Mouse (Mus musculus): ENCODE data around the gene Cul9. TPM values are rescaled to one million over a fixed set of nuclear protein-coding genes. Genes with fewer than 3 reads are reported as not detected.
"Not testable (repeated sequence)": the region's sequence is repeated elsewhere in the genome, so short reads cannot be mapped to it uniquely, and the experiment has no call there.

The Cul9 gene
- polyA plus RNA-seq, 1 experiment from 2014 or later = 5.8 TPM

GRCm38 (mm10) chr17:46496081-46496480 lies 50.1 kb downstream of the Cul9 start:
- peak; percentile 3; the same call in 1 of the 2 replicates for ATAC-seq (replicated peaks; ENCODE audit: low FRiP score)
- H3K9ac ChIP-seq; H3K4me3 ChIP-seq (replicated peaks); H3K9me3 ChIP-seq (replicated peaks); H3K27ac ChIP-seq: not testable (repeated sequence)
- peaks cover 35% of the 10 kb centered on the region for H3K27me3 ChIP-seq
- H3K4me2 ChIP-seq = peak overlapping the region; percentile 87; the same call in 1 of the 2 replicates
- peaks cover 17% of the 10 kb centered on the region for H3K36me3 ChIP-seq
- H3K4me1 ChIP-seq = peaks cover 19% of the 10 kb centered on the region

- Histone ChIP-seq H3K27me3 (peaks cover 36% of the 10 kb centered on the region), H3K36me3 (peaks cover 15% of the 10 kb centered on the region), H3K4me1 (peaks cover 19% of the 10 kb centered on the region), H3K27ac (no peak overlapping the region), H3K9ac (no peak overlapping the region), H3K4me2 (no peak overlapping the region), H3K4me3 (replicated peaks) (no peak overlapping the region), H3K9me3 (replicated peaks) (no peaks in the 10 kb centered on the region)
- peak; percentile 24 for ATAC-seq (replicated peaks; ENCODE audit: low FRiP score)
- 65% methylated on average over 5 of the region's 5 CpGs for WGBS
Observed at GRCm38 (mm10) chr17:46495486-46495885, 50.7 kb downstream of the Cul9 start.

GRCm38 (mm10) chr17:46487431-46487830 lies 58.8 kb downstream of the Cul9 start, which contains the start of gene Ttbk1:
Gene Ttbk1 (minus strand): TSS chr17:46487675.
- WGBS = 3% methylated on average over 23 of the region's 49 CpGs
- peaks cover 22% of the 10 kb centered on the region for H3K4me1 ChIP-seq
- H3K36me3 ChIP-seq = no peaks in the 10 kb centered on the region
- peaks cover 86% of the 10 kb centered on the region for H3K27me3 ChIP-seq
- H3K4me2 ChIP-seq = peak within 1 kb of the TSS; percentile 79
- peak within 1 kb of the TSS; percentile 46 for H3K4me3 ChIP-seq (replicated peaks)
- H3K27ac ChIP-seq = no peak within 1 kb of the TSS
- 0 out of 2 replicates have a peak within 1 kb of the TSS, but pooled peaks have one; percentile 29 for H3K9ac ChIP-seq
- H3K9me3 ChIP-seq (replicated peaks) = no peaks in the 10 kb centered on the region
- ATAC-seq (replicated peaks; ENCODE audit: low FRiP score) = no peak

DNA sequence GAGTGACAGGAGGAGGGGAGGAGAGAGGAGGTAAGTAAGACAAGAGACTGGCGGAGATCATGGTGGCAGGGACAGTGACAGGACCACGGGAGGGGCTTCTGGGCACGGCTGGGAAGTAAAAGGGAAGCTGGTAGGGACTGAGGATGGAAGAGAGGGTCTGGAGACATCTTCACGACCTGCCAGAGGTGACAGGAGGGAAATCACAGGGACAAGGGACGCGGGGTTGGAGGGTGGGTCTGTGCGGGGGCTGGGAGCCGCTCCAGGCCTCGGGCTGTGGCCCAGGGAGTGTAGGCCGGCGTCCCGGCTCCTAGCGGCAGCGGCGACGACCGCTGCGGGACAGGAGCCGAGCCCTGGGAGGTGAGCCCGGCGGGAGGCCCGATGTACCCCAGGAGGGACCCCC lies 59.2 kb downstream of the Cul9 start:
- ATAC-seq (replicated peaks; ENCODE audit: low FRiP score) = no peak
- H3K9ac ChIP-seq = 0 out of 2 replicates have a peak overlapping the region, but pooled peaks have one; percentile 29
- no peaks in the 10 kb centered on the region for H3K9me3 ChIP-seq (replicated peaks)
- H3K36me3 ChIP-seq = no peaks in the 10 kb centered on the region
- H3K4me1 ChIP-seq = peaks cover 22% of the 10 kb centered on the region
- H3K27ac ChIP-seq = no peak overlapping the region
- 7% methylated on average over 13 of the region's 22 CpGs for WGBS
- H3K4me3 ChIP-seq (replicated peaks) = peak overlapping the region; percentile 46
- H3K27me3 ChIP-seq = peaks cover 88% of the 10 kb centered on the region
- peak overlapping the region; percentile 79 for H3K4me2 ChIP-seq

- no peak for ATAC-seq (replicated peaks; ENCODE audit: low FRiP score)
- H3K4me3 ChIP-seq (replicated peaks) = peak overlapping the region; percentile 41
- no peaks in the 10 kb centered on the region for H3K36me3 ChIP-seq
- peaks cover 88% of the 10 kb centered on the region for H3K27me3 ChIP-seq
- no peaks in the 10 kb centered on the region for H3K9me3 ChIP-seq (replicated peaks)
- 0 out of 2 replicates have a peak overlapping the region, but pooled peaks have one; percentile 34 for H3K9ac ChIP-seq
- H3K4me1 ChIP-seq = peaks cover 22% of the 10 kb centered on the region
- 7% methylated on average over 6 of the region's 6 CpGs for WGBS
- H3K27ac ChIP-seq = peak overlapping the region; percentile 52; the same call in 1 of the 2 replicates
- peak overlapping the region; percentile 63 for H3K4me2 ChIP-seq
Observed at GRCm38 (mm10) chr17:46484461-46484875, 61.7 kb downstream of the Cul9 start.

DNA sequence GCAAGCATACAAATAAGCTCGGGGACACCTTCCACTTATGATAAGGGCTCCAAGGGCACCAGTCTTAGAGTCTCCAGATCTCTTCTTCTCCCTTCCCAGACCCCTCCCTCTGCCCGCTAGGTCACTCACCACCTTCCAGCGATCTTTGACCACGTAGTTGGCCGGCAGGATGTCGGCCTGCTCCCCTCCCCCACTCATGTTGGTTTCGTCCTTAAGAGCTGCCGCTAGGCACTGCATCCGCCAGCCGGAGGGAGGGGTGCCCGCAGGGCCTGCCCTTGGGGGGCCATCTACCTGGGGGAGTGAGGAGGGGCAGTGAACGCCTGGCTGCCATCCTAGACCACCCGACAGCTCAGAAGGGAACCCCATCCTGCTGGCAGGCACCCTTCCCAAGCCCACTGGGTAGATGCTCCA lies 62.2 kb downstream of the Cul9 start:
- no peaks in the 10 kb centered on the region for H3K9me3 ChIP-seq (replicated peaks)
- H3K27me3 ChIP-seq = peaks cover 86% of the 10 kb centered on the region
- peak overlapping the region; percentile 63 for H3K4me2 ChIP-seq
- peak overlapping the region; percentile 41 for H3K4me3 ChIP-seq (replicated peaks)
- H3K27ac ChIP-seq = peak overlapping the region; percentile 52; the same call in 1 of the 2 replicates
- no peaks in the 10 kb centered on the region for H3K36me3 ChIP-seq
- H3K4me1 ChIP-seq = peaks cover 22% of the 10 kb centered on the region
- peak; percentile 48 for ATAC-seq (replicated peaks; ENCODE audit: low FRiP score)
- 0 out of 2 replicates have a peak overlapping the region, but pooled peaks have one; percentile 34 for H3K9ac ChIP-seq
- WGBS = 1% methylated on average over 13 of the region's 13 CpGs

DNA sequence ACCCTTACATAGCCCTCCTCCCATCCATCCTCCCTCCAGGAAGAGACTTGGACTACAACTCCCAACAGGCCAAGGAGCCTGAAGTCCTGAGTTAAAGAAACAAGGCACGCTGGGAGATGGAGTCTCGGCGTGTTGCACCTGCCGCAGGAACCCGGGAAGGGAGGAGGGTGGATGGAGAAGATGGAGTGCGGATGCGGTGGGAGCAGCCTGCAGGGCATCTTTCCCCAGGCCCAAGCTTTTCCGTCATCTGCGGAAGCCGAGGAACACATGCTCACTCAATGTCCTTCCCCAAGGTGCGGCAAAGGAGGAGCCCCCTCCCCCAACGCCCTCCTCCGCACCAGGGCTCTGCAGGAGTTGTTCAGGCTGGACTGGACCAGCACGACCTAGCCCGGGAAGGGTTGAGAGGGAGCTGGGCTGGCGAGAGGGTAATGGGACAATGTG lies 62.6 kb downstream of the Cul9 start:
- peaks cover 22% of the 10 kb centered on the region for H3K4me1 ChIP-seq
- peak overlapping the region; percentile 41 for H3K4me3 ChIP-seq (replicated peaks)
- peaks cover 85% of the 10 kb centered on the region for H3K27me3 ChIP-seq
- H3K36me3 ChIP-seq = no peaks in the 10 kb centered on the region
- WGBS = under 1% methylated on average over 16 of the region's 16 CpGs
- peak overlapping the region; percentile 63 for H3K4me2 ChIP-seq
- ATAC-seq (replicated peaks; ENCODE audit: low FRiP score) = peak; percentile 73
- H3K9me3 ChIP-seq (replicated peaks) = no peaks in the 10 kb centered on the region
- H3K27ac ChIP-seq = peak overlapping the region; percentile 52; the same call in 1 of the 2 replicates
- H3K9ac ChIP-seq = peak overlapping the region; percentile 27

GRCm38 (mm10) chr17:46477286-46477685 lies 68.9 kb downstream of the Cul9 start:
- Histone ChIP-seq H3K4me3 (replicated peaks) (no peak overlapping the region), H3K4me1 (peaks cover 6% of the 10 kb centered on the region; the same call in 1 of the 2 replicates), H3K4me2 (no peak overlapping the region), H3K27ac (no peak overlapping the region), H3K9me3 (replicated peaks) (no peaks in the 10 kb centered on the region), H3K27me3 (peaks cover 27% of the 10 kb centered on the region; the same call in 1 of the 2 replicates), H3K36me3 (no peaks in the 10 kb centered on the region), H3K9ac (no peak overlapping the region)
- ATAC-seq (replicated peaks; ENCODE audit: low FRiP score) = no peak
- WGBS = 54% methylated on average over 15 of the region's 15 CpGs

DNA sequence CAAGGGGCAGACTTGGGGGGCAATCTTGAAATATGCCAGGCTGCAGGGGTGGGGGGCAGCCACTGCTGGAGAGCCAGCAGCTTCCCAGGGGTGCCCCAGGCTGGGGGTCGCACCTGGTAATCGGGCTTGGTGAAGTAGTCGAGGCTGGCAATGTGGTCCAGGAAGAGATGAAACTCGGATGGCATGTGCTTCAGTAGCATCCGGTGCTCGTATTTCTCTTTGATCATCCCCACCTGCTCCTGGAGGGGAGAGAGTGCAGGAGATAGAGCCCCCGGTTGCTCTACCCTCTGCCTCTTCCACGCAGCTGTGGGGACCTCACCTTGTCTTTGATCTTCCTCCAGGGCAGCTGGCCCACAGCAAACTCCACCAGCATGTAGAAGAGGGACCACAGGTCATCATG lies 69.6 kb downstream of the Cul9 start:
- peaks cover 21% of the 10 kb centered on the region; the same call in 1 of the 2 replicates for H3K27me3 ChIP-seq
- no peaks in the 10 kb centered on the region for H3K9me3 ChIP-seq (replicated peaks)
- 48% methylated on average over 8 of the region's 8 CpGs for WGBS
- no peaks in the 10 kb centered on the region for H3K36me3 ChIP-seq
- no peak overlapping the region for H3K4me3 ChIP-seq (replicated peaks)
- peaks cover 6% of the 10 kb centered on the region; the same call in 1 of the 2 replicates for H3K4me1 ChIP-seq
- H3K4me2 ChIP-seq = no peak overlapping the region
- no peak overlapping the region for H3K9ac ChIP-seq
- no peak overlapping the region for H3K27ac ChIP-seq
- no peak for ATAC-seq (replicated peaks; ENCODE audit: low FRiP score)

GRCm38 (mm10) chr17:46467830-46468229 lies 78.4 kb downstream of the Cul9 start:
- WGBS = 68% methylated on average over 9 of the region's 9 CpGs

GRCm38 (mm10) chr17:46462226-46462625 lies 84.0 kb downstream of the Cul9 start:
- H3K4me3 ChIP-seq (replicated peaks) = no peak overlapping the region
- ATAC-seq (replicated peaks; ENCODE audit: low FRiP score) = no peak
- H3K36me3 ChIP-seq = no peaks in the 10 kb centered on the region
- H3K27ac ChIP-seq = no peak overlapping the region
- 83% methylated on average over 5 of the region's 5 CpGs for WGBS
- no peak overlapping the region for H3K4me2 ChIP-seq
- no peaks in the 10 kb centered on the region for H3K9me3 ChIP-seq (replicated peaks)
- H3K27me3 ChIP-seq = peaks cover 56% of the 10 kb centered on the region
- peaks cover 17% of the 10 kb centered on the region for H3K4me1 ChIP-seq
- H3K9ac ChIP-seq = no peak overlapping the region

More at GRCm38 (mm10) chr17:46467830-46468229, 78.4 kb downstream of the Cul9 start:
- H3K27me3 ChIP-seq = 0 out of 2 replicates have a peak, but pooled peaks cover 9% of the 10 kb centered on the region
- no peak overlapping the region for H3K4me2 ChIP-seq
- H3K27ac ChIP-seq = no peak overlapping the region
- 0 out of 2 replicates have a peak, but pooled peaks cover 4% of the 10 kb centered on the region for H3K4me1 ChIP-seq
- H3K9ac ChIP-seq = no peak overlapping the region
- no peaks in the 10 kb centered on the region for H3K36me3 ChIP-seq
- no peaks in the 10 kb centered on the region for H3K9me3 ChIP-seq (replicated peaks)
- no peak for ATAC-seq (replicated peaks; ENCODE audit: low FRiP score)
- H3K4me3 ChIP-seq (replicated peaks) = no peak overlapping the region

DNA sequence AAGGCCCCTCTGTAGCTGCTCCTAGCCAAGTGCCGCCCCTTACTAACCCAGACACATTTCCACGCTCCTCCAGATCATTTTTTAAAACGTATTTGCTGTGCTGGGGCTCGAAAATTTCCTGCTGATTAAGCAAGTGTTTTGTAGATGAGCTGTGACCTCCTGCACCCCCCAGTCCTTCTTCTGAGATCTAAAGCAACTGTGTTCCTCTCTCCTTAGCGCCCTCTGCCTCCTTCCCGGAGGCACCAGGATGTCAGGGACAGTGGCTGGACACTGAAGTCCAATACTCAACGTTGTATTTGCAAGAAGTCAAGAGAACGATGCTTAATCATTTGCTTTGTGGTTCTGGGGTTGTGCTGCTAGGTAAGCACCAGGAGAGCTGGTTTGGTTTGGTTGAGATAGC lies 84.8 kb downstream of the Cul9 start:
- Histone ChIP-seq H3K27ac (no peak overlapping the region), H3K4me3 (replicated peaks) (peak overlapping the region; percentile 43), H3K9me3 (replicated peaks) (no peaks in the 10 kb centered on the region), H3K36me3 (no peaks in the 10 kb centered on the region), H3K27me3 (peaks cover 65% of the 10 kb centered on the region), H3K9ac (peak overlapping the region; percentile 35; the same call in 1 of the 2 replicates), H3K4me2 (peak overlapping the region; percentile 76), H3K4me1 (peaks cover 17% of the 10 kb centered on the region)
- 8% methylated on average over 8 of the region's 8 CpGs for WGBS
- ATAC-seq (replicated peaks; ENCODE audit: low FRiP score) = no peak
